Mouse (Mus musculus) midbrain, embryonic 10.5 days (tissue): ENCODE data around the gene Vmn1r193. TPM values are rescaled to one million over a fixed set of nuclear protein-coding genes. Genes with fewer than 3 reads are reported as not detected.
"Not testable (repeated sequence)": the region's sequence is repeated elsewhere in the genome, so short reads cannot be mapped to it uniquely, and the experiment has no call there.

ENCODE experiments used
- DNase-seq: peaks from one replicate; pipeline ENCODE4 v3.0.0-alpha.2; 2017; ENCODE audit warnings: low spot score
- H3K27ac ChIP-seq: fragments of 300-500 bp; sonication (generic); replicated peaks from 2 replicates; pipeline ENCODE4 v1.5.1; 2016; ENCODE audit warnings: mild to moderate bottlenecking
- H3K27me3 ChIP-seq: fragments of 300-500 bp; sonication (generic); 2 replicates; pipeline ENCODE4 v1.6.1; 2016; ENCODE audit warnings: low read depth, mild to moderate bottlenecking; ENCODE audit not compliant: poor library complexity, severe bottlenecking
- H3K36me3 ChIP-seq: fragments of 300-500 bp; sonication (generic); 2 replicates; pipeline ENCODE4 v1.6.1; 2016; ENCODE audit warnings: mild to moderate bottlenecking, moderate library complexity
- H3K4me1 ChIP-seq: fragments of 300-500 bp; sonication (generic); 2 replicates; pipeline ENCODE4 v1.6.1; 2016
- H3K4me3 ChIP-seq: fragments of 300-500 bp; sonication (generic); 2 replicates; pipeline ENCODE4 v1.5.1; 2016; ENCODE audit warnings: mild to moderate bottlenecking, moderate library complexity
- H3K9me3 ChIP-seq: fragments of 300-500 bp; sonication (generic); replicated peaks from 2 replicates; pipeline ENCODE4 v1.6.1; 2016; ENCODE audit warnings: mild to moderate bottlenecking
- WGBS: fragments of 180-500 bp; shearing (Covaris S2); methylation state at CpG from one replicate; pipeline ENCODE4 v1.1.7; 2016; 5-methylcytosine and 5-hydroxymethylcytosine counted together
- microRNA-seq: library from miRNA; unstranded; fragments of <30 nt; microRNA quantifications from one replicate; pipeline ENCODE4, GENCODE M21; 2017
- polyA plus RNA-seq: library from polyadenylated mRNA; unstranded; fragments of >200 nt; fragmentation: Nextera tagmentation; extraction: Ambion mirVana; gene quantifications from 2 replicates; pipeline ENCODE4 v1.2.1, GENCODE M21; 2016

Vmn1r193 gene
- polyA plus RNA-seq, result not detected in 2 replicates

GRCm38 (mm10) chr13:22223060-22223459 is at the start of gene Vmn1r193:
Vmn1r193 (minus strand) TSS chr13:22223160.
- not testable (repeated sequence) for H3K4me3 ChIP-seq, H3K27ac ChIP-seq, DNase-seq, H3K27me3 ChIP-seq, H3K36me3 ChIP-seq, H3K9me3 ChIP-seq, H3K4me1 ChIP-seq
- 78% methylated on average over 1 of the region's 1 CpGs for WGBS

GRCm38 (mm10) chr13:22271721-22272120 is 48.8 kb upstream of the Vmn1r193 start:
- WGBS, result 49% methylated on average over 2 of the region's 2 CpGs
- peak overlapping the region; percentile 55; the same call in 1 of the 2 replicates for H3K27ac ChIP-seq
- H3K9me3 ChIP-seq, result no peaks in the 10 kb centered on the region
- no peaks in the 10 kb centered on the region for H3K36me3 ChIP-seq
- H3K4me3 ChIP-seq, result no peak overlapping the region
- no peak for DNase-seq
- H3K27me3 ChIP-seq, result no peaks in the 10 kb centered on the region
- H3K4me1 ChIP-seq, result peaks cover 11% of the 10 kb centered on the region

DNA sequence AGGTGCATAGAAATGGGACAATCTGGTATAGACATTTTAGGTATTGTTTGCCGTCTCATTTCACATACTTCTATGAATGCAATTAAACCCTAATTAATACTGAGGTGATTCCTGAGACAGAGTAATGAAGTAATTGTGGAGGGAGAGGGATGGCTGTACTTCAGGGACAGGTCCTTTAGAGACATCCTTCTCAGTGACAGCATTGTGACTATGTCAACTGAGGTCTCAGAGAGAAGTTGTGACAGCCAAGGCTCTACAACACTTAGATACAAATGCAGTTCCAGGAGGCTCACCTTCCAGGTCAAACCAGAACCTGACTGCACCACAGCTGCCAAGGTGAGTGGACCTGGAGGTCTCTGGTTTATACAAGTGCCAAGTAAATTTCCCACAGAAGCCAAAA is 47.3 kb upstream of the Vmn1r193 start, which contains the start of gene Vmn1r195:
Gene Vmn1r195, plus strand, starts transcription at position 301 of the 400 bp plus-strand sequence.
- DNase-seq, H3K9me3 ChIP-seq, H3K36me3 ChIP-seq, H3K27me3 ChIP-seq, H3K27ac ChIP-seq, H3K4me3 ChIP-seq: not testable (repeated sequence)
- WGBS, result 93% methylated on average over 1 of the region's 1 CpGs
- peaks cover 11% of the 10 kb centered on the region for H3K4me1 ChIP-seq

DNA sequence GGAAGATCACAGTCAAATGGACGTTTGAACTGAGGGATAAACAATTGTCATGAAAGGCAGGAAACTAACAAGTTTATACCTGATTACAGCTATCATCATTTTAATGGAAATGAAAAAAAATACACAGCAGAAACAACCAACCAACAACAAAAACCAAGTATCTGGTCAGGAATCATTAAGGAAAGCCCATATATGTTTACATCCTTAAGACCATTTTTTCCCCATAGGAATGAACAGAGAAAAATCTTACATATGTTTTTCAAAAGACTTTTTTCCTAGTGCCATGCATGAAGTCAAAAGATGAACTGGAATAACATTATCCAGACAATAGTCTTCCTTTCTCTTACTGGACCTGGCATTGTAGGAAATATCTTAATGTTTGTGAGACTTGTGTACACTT is 21.0 kb upstream of the Vmn1r193 start, which contains the start of gene Vmn1r194:
Gene Vmn1r194, plus strand, starts transcription at position 301 of the 400 bp plus-strand sequence.
- Histone ChIP-seq H3K36me3 (no peaks in the 10 kb centered on the region), H3K27ac (no peak within 1 kb of the TSS), H3K27me3 (no peaks in the 10 kb centered on the region), H3K4me1 (no peaks in the 10 kb centered on the region), H3K9me3 (no peaks in the 10 kb centered on the region), H3K4me3 (no peak within 1 kb of the TSS)
- DNase-seq, result no peak
- 69% methylated on average over 1 of the region's 1 CpGs for WGBS

DNA sequence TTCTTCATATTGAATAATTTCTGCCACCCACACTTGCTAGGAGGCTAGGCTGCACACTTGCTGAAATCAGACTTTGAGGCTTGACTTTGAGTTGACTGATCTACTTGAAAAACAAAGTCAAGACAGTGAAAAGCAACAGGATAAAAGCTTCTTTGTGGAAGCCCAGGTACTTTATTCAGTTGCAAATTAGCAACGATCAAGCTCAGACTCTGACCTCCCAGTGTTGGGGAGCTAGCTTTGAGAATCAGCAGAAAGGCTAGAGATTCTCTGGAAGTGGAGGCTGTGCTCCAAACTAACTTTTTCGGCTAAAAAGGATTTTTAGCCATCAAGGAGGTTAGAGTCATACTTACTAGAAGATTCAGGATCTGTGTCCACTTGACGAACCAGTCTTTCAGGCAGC is 30.2 kb downstream of the Vmn1r193 start:
- DNase-seq, H3K4me3 ChIP-seq, H3K4me1 ChIP-seq, H3K36me3 ChIP-seq, H3K27ac ChIP-seq, H3K27me3 ChIP-seq, H3K9me3 ChIP-seq: not testable (repeated sequence)
- 62% methylated on average over 3 of the region's 3 CpGs for WGBS

GRCm38 (mm10) chr13:22191041-22191440 is 31.9 kb downstream of the Vmn1r193 start, which contains the start of gene Vmn1r192:
Vmn1r192 (minus strand) TSS chr13:22191141.
- Histone ChIP-seq H3K27me3 (no peaks in the 10 kb centered on the region), H3K9me3 (no peaks in the 10 kb centered on the region), H3K4me3 (no peak within 1 kb of the TSS), H3K27ac (no peak within 1 kb of the TSS), H3K4me1 (no peaks in the 10 kb centered on the region), H3K36me3 (no peaks in the 10 kb centered on the region)
- no peak for DNase-seq

- H3K36me3 ChIP-seq, result no peaks in the 10 kb centered on the region
- H3K9me3 ChIP-seq, result no peaks in the 10 kb centered on the region
- H3K27ac ChIP-seq, result no peak overlapping the region
- no peaks in the 10 kb centered on the region for H3K27me3 ChIP-seq
- H3K4me3 ChIP-seq, result no peak overlapping the region
- DNase-seq, result no peak
- whole genome bisulfite sequencing, result 84% methylated on average over 2 of the region's 2 CpGs
- H3K4me1 ChIP-seq, result no peaks in the 10 kb centered on the region
Observed at GRCm38 (mm10) chr13:22190385-22190784, 32.6 kb downstream of the Vmn1r193 start.

GRCm38 (mm10) chr13:22189313-22189712 is 33.6 kb downstream of the Vmn1r193 start:
- Histone ChIP-seq H3K27ac (no peak overlapping the region), H3K9me3 (no peaks in the 10 kb centered on the region), H3K4me3 (no peak overlapping the region), H3K4me1 (no peaks in the 10 kb centered on the region), H3K27me3 (no peaks in the 10 kb centered on the region), H3K36me3 (no peaks in the 10 kb centered on the region)
- WGBS, result 95% methylated on average over 2 of the region's 2 CpGs
- DNase-seq, result no peak

- Histone ChIP-seq H3K36me3 (no peaks in the 10 kb centered on the region), H3K27ac (no peak within 1 kb of the TSS), H3K27me3 (no peaks in the 10 kb centered on the region), H3K4me1 (no peaks in the 10 kb centered on the region), H3K9me3 (no peaks in the 10 kb centered on the region), H3K4me3 (no peak within 1 kb of the TSS)
- DNase-seq, result no peak
- 100% methylated on average over 1 of the region's 1 CpGs for WGBS
Observed at GRCm38 (mm10) chr13:22183869-22184268, 39.1 kb downstream of the Vmn1r193 start, which contains the start of gene Vmn1r191. Vmn1r191 (minus strand) TSS chr13:22183969.

DNA sequence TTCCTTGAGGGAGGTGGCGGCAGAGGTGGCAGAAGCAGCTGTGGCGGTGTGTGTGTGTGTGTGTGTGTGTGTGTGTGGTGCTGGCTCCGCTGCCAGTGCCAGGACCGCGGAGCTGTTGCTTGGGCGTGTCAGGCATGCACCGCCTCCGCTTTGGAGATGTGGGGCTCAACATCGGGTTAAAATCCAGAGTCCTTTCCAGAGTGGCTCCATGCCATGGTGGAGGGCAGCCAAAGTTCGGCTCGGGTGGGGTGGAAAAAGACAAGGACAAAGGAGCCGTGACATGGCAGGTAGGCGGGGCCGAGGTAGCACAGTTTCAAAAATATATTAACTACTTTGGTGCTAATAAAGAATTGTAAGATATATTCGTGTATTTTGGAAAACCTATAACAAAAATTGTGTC is 54.5 kb downstream of the Vmn1r193 start:
- Histone ChIP-seq H3K36me3 (no peaks in the 10 kb centered on the region), H3K9me3 (peaks cover 11% of the 10 kb centered on the region), H3K4me3 (no peak overlapping the region), H3K27ac (no peak overlapping the region), H3K27me3 (no peaks in the 10 kb centered on the region), H3K4me1 (no peaks in the 10 kb centered on the region)
- no peak for DNase-seq
- WGBS, result 92% methylated on average over 15 of the region's 15 CpGs

Small RNA genes lying within 50 kb of the gene (microRNA-seq; reads per million reads assigned to microRNA genes)
- gene Gm23282 (not detected), gene Gm25084 (not detected)

Other genes with a start within 250 kb of the Vmn1r193 start
- 0.11 TPM in 1 of 2 replicates, not detected in the other for gene Pom121l2, start 242.0 kb downstream of the Vmn1r193 start, polyA plus RNA-seq
- not detected in 2 replicates for gene Prss16, start 213.4 kb downstream of the Vmn1r193 start, polyA plus RNA-seq
- 10.6 and 11.4 TPM in 2 replicates for gene Hist1h2ah, start 187.6 kb downstream of the Vmn1r193 start, polyA plus RNA-seq
- 9.4 and 9.7 TPM in 2 replicates for gene Hist1h2bk, start 187.3 kb downstream of the Vmn1r193 start, polyA plus RNA-seq
- gene Hist1h4i, start 181.8 kb downstream of the Vmn1r193 start, polyA plus RNA-seq, result 51.3 and 52.5 TPM in 2 replicates
- 64.8 and 64.9 TPM in 2 replicates for gene Hist1h2ag, start 180.2 kb downstream of the Vmn1r193 start, polyA plus RNA-seq
- gene Hist1h2bj, start 179.9 kb downstream of the Vmn1r193 start, polyA plus RNA-seq, result 14.7 and 16.2 TPM in 2 replicates
- not detected in 2 replicates for gene Vmn1r188, start 138.7 kb downstream of the Vmn1r193 start, polyA plus RNA-seq
- not detected in 2 replicates for gene Vmn1r189, start 117.3 kb downstream of the Vmn1r193 start, polyA plus RNA-seq
- gene Vmn1r191, start 39.2 kb downstream of the Vmn1r193 start, polyA plus RNA-seq, result not detected in 2 replicates
- not detected in 2 replicates for gene Vmn1r192, start 32.0 kb downstream of the Vmn1r193 start, polyA plus RNA-seq
- not detected in 2 replicates for gene Vmn1r194, start 21.1 kb upstream of the Vmn1r193 start, polyA plus RNA-seq
- gene Vmn1r195, start 47.4 kb upstream of the Vmn1r193 start, polyA plus RNA-seq, result not detected in 2 replicates
- gene Vmn1r196, start 66.8 kb upstream of the Vmn1r193 start, polyA plus RNA-seq, result not detected in 2 replicates
- not detected in 2 replicates for gene Vmn1r197, start 101.4 kb upstream of the Vmn1r193 start, polyA plus RNA-seq
- not detected in 2 replicates for gene Vmn1r198, start 127.2 kb upstream of the Vmn1r193 start, polyA plus RNA-seq
- not detected in 2 replicates for gene Vmn1r199, start 156.7 kb upstream of the Vmn1r193 start, polyA plus RNA-seq
- gene Vmn1r200, start 167.2 kb upstream of the Vmn1r193 start, polyA plus RNA-seq, result not detected in 2 replicates
- not detected in 2 replicates for gene Vmn1r201, start 248.8 kb upstream of the Vmn1r193 start, polyA plus RNA-seq